Mouse (Mus musculus): Measurements from ENCODE around the gene Lima1. TPM values are rescaled to one million over a fixed set of nuclear protein-coding genes. Genes with fewer than 3 reads are reported as not detected.

The Lima1 gene
- polyA plus RNA-seq, 1 experiment from 2014 or later, result 14.8 TPM

DNA sequence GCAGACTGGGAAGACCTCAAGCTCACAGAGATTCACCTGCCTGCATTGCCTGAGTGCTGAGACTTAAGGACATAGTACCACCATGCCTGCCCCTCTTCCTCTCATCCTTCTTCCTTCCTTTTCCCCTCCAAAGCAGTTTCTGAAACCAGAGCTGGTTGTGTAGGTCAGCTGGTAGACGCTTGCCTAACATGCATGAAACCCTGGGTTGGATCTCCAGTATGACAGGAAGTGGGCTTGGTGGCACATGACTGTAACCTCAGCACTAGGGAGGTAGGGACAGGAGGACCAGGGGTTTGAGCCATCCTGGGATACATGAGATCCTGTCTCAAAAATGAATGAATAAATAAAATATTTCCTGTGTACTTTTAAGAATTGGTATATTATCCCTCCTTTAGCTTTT lies 32.3 kb upstream of the Lima1 start:
- Histone ChIP-seq H3K4me2 (ENCODE audit: low read depth, low read length) (no peak overlapping the region), H3K27me3 (ENCODE audit: insufficient read depth, low read length) (no peaks in the 10 kb centered on the region), H3K9ac (replicated peaks) (no peak overlapping the region), H3K36me3 (replicated peaks; ENCODE audit: insufficient read depth, low read length) (no peaks in the 10 kb centered on the region), H3K4me3 (ENCODE audit: low read depth, low read length) (no peak overlapping the region), H3K27ac (ENCODE audit: low read depth) (peak overlapping the region; percentile 5), H3K4me1 (ENCODE audit: insufficient read depth) (peaks cover 3% of the 10 kb centered on the region; the same call in 1 of the 2 replicates), H3K9me3 (ENCODE audit: low read length) (no peaks in the 10 kb centered on the region)
- 10% methylated on average over 1 of the region's 1 CpGs for WGBS (ENCODE audit: insufficient replicate concordance)
- TF ChIP-seq EP300 (IDR thresholded peaks at IDR 0.05; ENCODE audit: low read depth), result no peak
- no peak for TF ChIP-seq CTCF (IDR thresholded peaks at IDR 0.05; ENCODE audit: low read depth)
- DNase-seq (no peak), ATAC-seq (no peak)

- 57% methylated on average over 4 of the region's 4 CpGs for WGBS (ENCODE audit: insufficient replicate concordance)
- Histone ChIP-seq H3K4me3 (ENCODE audit: low read depth, low read length) (no peak overlapping the region), H3K27ac (ENCODE audit: low read depth) (peak overlapping the region; percentile 5; the same call in 1 of the 2 replicates)
Observed at GRCm38 (mm10) chr15:99907041-99907440, 31.8 kb upstream of the Lima1 start.

DNA sequence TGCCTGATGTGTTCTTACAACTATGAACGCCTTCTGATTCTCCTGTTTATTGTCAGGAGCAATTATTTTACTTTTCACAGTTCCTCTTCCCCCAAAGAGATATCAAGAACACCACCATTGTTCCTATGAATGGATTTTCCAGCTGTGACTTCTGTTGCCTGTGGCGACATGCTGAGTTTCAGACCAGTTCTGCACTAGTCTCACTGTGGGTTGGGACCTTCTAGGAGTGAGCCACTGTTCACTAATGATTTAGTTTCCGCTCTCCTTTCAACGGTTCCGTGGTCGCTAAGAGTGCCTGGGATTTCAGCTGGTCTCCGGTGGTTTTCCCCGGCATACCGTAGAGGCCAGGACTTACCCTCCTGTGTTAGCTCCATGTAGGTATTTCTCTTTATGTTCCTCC lies 29.6 kb upstream of the Lima1 start:
- Histone ChIP-seq H3K4me1 (ENCODE audit: insufficient read depth) (peaks cover 3% of the 10 kb centered on the region; the same call in 1 of the 2 replicates), H3K27me3 (ENCODE audit: insufficient read depth, low read length) (no peaks in the 10 kb centered on the region), H3K36me3 (replicated peaks; ENCODE audit: insufficient read depth, low read length) (no peaks in the 10 kb centered on the region), H3K9me3 (ENCODE audit: low read length) (no peaks in the 10 kb centered on the region), H3K27ac (ENCODE audit: low read depth) (0 out of 2 replicates have a peak overlapping the region, but pooled peaks have one; percentile 7), H3K9ac (replicated peaks) (no peak overlapping the region), H3K4me3 (ENCODE audit: low read depth, low read length) (no peak overlapping the region), H3K4me2 (ENCODE audit: low read depth, low read length) (peak overlapping the region; percentile 40)
- ATAC-seq (no peak), DNase-seq (no peak)
- TF ChIP-seq CTCF (IDR thresholded peaks at IDR 0.05; ENCODE audit: low read depth) (no peak), EP300 (IDR thresholded peaks at IDR 0.05; ENCODE audit: low read depth) (no peak)
- 77% methylated on average over 9 of the region's 9 CpGs for WGBS (ENCODE audit: insufficient replicate concordance)

More at GRCm38 (mm10) chr15:99907041-99907440, 31.8 kb upstream of the Lima1 start:
- ATAC-seq (peak; percentile 36), DNase-seq (no peak)
- H3K36me3 ChIP-seq (replicated peaks; ENCODE audit: insufficient read depth, low read length), result no peaks in the 10 kb centered on the region
- H3K9me3 ChIP-seq (ENCODE audit: low read length), result no peaks in the 10 kb centered on the region
- no peaks in the 10 kb centered on the region for H3K27me3 ChIP-seq (ENCODE audit: insufficient read depth, low read length)
- no peak for TF ChIP-seq CTCF (IDR thresholded peaks at IDR 0.05; ENCODE audit: low read depth)
- no peak for TF ChIP-seq EP300 (IDR thresholded peaks at IDR 0.05; ENCODE audit: low read depth)
- H3K4me1 ChIP-seq (ENCODE audit: insufficient read depth), result peaks cover 3% of the 10 kb centered on the region; the same call in 1 of the 2 replicates
- H3K9ac ChIP-seq (replicated peaks), result no peak overlapping the region
- H3K4me2 ChIP-seq (ENCODE audit: low read depth, low read length), result no peak overlapping the region

DNA sequence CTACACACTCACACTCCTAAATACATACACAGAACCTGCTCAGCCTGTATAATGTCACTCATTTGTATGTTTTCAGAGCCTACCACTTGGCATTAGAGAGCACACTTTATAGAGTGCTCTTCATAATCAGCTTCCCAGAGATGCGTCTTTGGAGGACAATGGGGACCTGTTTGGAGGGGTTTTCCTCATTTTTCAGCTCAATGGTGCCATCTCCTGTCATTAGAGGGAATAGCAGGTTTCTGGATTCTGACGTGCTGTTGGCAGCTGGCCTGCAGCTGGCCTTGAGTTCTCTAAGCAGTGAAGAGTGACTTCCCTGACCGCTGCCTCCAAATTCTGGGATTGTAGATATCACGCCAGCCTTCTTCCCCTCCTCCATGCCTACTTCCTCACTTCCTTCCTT lies 29.1 kb upstream of the Lima1 start:
- no peak for TF ChIP-seq EP300 (IDR thresholded peaks at IDR 0.05; ENCODE audit: low read depth)
- peak; percentile 83 for TF ChIP-seq CTCF (IDR thresholded peaks at IDR 0.05; ENCODE audit: low read depth)
- no peaks in the 10 kb centered on the region for H3K9me3 ChIP-seq (ENCODE audit: low read length)
- peaks cover 3% of the 10 kb centered on the region; the same call in 1 of the 2 replicates for H3K4me1 ChIP-seq (ENCODE audit: insufficient read depth)
- no peak overlapping the region for H3K4me3 ChIP-seq (ENCODE audit: low read depth, low read length)
- no peaks in the 10 kb centered on the region for H3K36me3 ChIP-seq (replicated peaks; ENCODE audit: insufficient read depth, low read length)
- DNase-seq (peak; percentile 78), ATAC-seq (peak; percentile 59)
- H3K27ac ChIP-seq (ENCODE audit: low read depth), result 0 out of 2 replicates have a peak overlapping the region, but pooled peaks have one; percentile 7
- 4% methylated on average over 4 of the region's 4 CpGs for WGBS (ENCODE audit: insufficient replicate concordance)
- H3K4me2 ChIP-seq (ENCODE audit: low read depth, low read length), result peak overlapping the region; percentile 40
- no peak overlapping the region for H3K9ac ChIP-seq (replicated peaks)
- no peaks in the 10 kb centered on the region for H3K27me3 ChIP-seq (ENCODE audit: insufficient read depth, low read length)

DNA sequence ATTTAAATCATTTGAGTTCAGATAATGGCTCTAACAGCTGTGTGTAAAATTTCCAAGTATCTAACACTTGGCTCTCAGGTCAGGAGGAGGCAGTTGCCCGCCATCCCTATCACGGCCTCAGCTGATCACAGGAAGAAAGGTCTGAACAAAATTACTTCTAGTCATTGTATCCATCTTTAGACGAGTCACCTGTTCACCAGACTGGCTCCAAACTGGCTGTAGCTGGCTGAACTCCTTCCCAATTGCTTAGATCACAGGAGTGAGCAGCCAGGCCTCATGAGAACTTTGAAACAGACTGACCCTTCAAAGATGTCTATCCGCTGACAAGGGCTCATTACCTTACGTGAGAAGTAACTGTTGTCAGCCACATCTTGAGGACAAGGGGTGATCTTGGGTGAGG lies 28.0 kb upstream of the Lima1 start:
- 67% methylated on average over 5 of the region's 5 CpGs for WGBS (ENCODE audit: insufficient replicate concordance)
- no peaks in the 10 kb centered on the region for H3K36me3 ChIP-seq (replicated peaks; ENCODE audit: insufficient read depth, low read length)
- ATAC-seq (no peak), DNase-seq (no peak)
- peak overlapping the region; percentile 61 for H3K4me2 ChIP-seq (ENCODE audit: low read depth, low read length)
- TF ChIP-seq EP300 (IDR thresholded peaks at IDR 0.05; ENCODE audit: low read depth), result no peak
- no peak for TF ChIP-seq CTCF (IDR thresholded peaks at IDR 0.05; ENCODE audit: low read depth)
- H3K9ac ChIP-seq (replicated peaks), result peak overlapping the region; percentile 44
- H3K4me3 ChIP-seq (ENCODE audit: low read depth, low read length), result peak overlapping the region; percentile 33
- peak overlapping the region; percentile 72 for H3K27ac ChIP-seq (ENCODE audit: low read depth)
- H3K27me3 ChIP-seq (ENCODE audit: insufficient read depth, low read length), result no peaks in the 10 kb centered on the region
- no peaks in the 10 kb centered on the region for H3K9me3 ChIP-seq (ENCODE audit: low read length)
- peaks cover 3% of the 10 kb centered on the region; the same call in 1 of the 2 replicates for H3K4me1 ChIP-seq (ENCODE audit: insufficient read depth)

DNA sequence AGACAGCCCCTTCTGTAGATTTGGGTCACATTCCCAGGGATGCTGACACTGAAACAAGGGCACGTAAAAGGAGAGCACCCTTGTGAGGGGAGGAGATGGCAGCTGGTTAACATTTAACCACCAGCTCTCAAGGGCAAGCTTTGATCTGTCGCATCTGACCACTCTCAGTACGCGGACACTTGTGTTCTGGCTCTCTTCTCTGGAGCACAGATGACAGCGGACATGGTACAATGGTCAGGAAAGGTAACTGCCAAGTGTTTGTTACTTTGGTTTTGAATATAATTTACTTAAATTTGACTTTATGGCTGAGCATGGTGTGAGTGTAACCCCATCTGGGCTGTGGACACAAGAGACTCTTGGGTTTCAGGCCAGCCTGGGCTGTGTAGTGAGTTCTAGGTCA lies 27.5 kb upstream of the Lima1 start:
- ATAC-seq (peak; percentile 43), DNase-seq (peak; percentile 36)
- Histone ChIP-seq H3K9me3 (ENCODE audit: low read length) (no peaks in the 10 kb centered on the region), H3K27ac (ENCODE audit: low read depth) (peak overlapping the region; percentile 72), H3K4me3 (ENCODE audit: low read depth, low read length) (peak overlapping the region; percentile 33), H3K4me2 (ENCODE audit: low read depth, low read length) (peak overlapping the region; percentile 61), H3K9ac (replicated peaks) (peak overlapping the region; percentile 44), H3K4me1 (ENCODE audit: insufficient read depth) (no peaks in the 10 kb centered on the region), H3K27me3 (ENCODE audit: insufficient read depth, low read length) (no peaks in the 10 kb centered on the region), H3K36me3 (replicated peaks; ENCODE audit: insufficient read depth, low read length) (no peaks in the 10 kb centered on the region)
- TF ChIP-seq CTCF (IDR thresholded peaks at IDR 0.05; ENCODE audit: low read depth) (no peak), EP300 (IDR thresholded peaks at IDR 0.05; ENCODE audit: low read depth) (no peak)
- 64% methylated on average over 5 of the region's 5 CpGs for WGBS (ENCODE audit: insufficient replicate concordance)
